Mouse (Mus musculus): ENCODE measurements around the gene Slc2a8. TPM values are rescaled to one million over a fixed set of nuclear protein-coding genes. Genes with fewer than 3 reads are reported as not detected.

Slc2a8 gene
- polyA plus RNA-seq, 1 experiment from 2014 or later: 24.1 TPM

- H3K9me3 ChIP-seq: no peaks in the 10 kb centered on the region
- no peak overlapping the region for H3K9ac ChIP-seq (replicated peaks)
- no peak overlapping the region for H3K4me3 ChIP-seq
- 83% methylated on average over 9 of the region's 9 CpGs for WGBS
- H3K27ac ChIP-seq (replicated peaks): no peak overlapping the region
- H3K27me3 ChIP-seq: no peaks in the 10 kb centered on the region
- H3K4me2 ChIP-seq (replicated peaks): peak overlapping the region; percentile 69
- ATAC-seq (ENCODE audit: low FRiP score, low read depth): no peak
- H3K36me3 ChIP-seq: peaks cover 25% of the 10 kb centered on the region
- H3K4me1 ChIP-seq: peaks cover 41% of the 10 kb centered on the region
Measured at GRCm38 (mm10) chr2:32968024-32968614, 13.8 kb downstream of the Slc2a8 start.

- peak; percentile 87 for ATAC-seq (ENCODE audit: low FRiP score, low read depth)
- 1% methylated on average over 55 of the region's 55 CpGs for WGBS
- Histone ChIP-seq H3K4me2 (replicated peaks) (peak overlapping the region; percentile 69), H3K36me3 (peaks cover 25% of the 10 kb centered on the region), H3K27me3 (no peaks in the 10 kb centered on the region), H3K9me3 (no peaks in the 10 kb centered on the region), H3K4me1 (peaks cover 51% of the 10 kb centered on the region), H3K27ac (replicated peaks) (peak overlapping the region; percentile 89), H3K4me3 (peak overlapping the region; percentile 59), H3K9ac (replicated peaks) (peak overlapping the region; percentile 67)
Measured at GRCm38 (mm10) chr2:32966689-32967631, 14.9 kb downstream of the Slc2a8 start.

- H3K4me3 ChIP-seq: peak overlapping the region; percentile 59
- 0 out of 2 replicates have a peak, but pooled peaks have one; percentile 16 for ATAC-seq (ENCODE audit: low FRiP score, low read depth)
- H3K27ac ChIP-seq (replicated peaks): peak overlapping the region; percentile 89
- peak overlapping the region; percentile 67 for H3K9ac ChIP-seq (replicated peaks)
- peaks cover 50% of the 10 kb centered on the region for H3K4me1 ChIP-seq
- WGBS: 11% methylated on average over 13 of the region's 13 CpGs
- H3K36me3 ChIP-seq: peaks cover 25% of the 10 kb centered on the region
- no peaks in the 10 kb centered on the region for H3K9me3 ChIP-seq
- H3K4me2 ChIP-seq (replicated peaks): peak overlapping the region; percentile 69
- H3K27me3 ChIP-seq: no peaks in the 10 kb centered on the region
Measured at GRCm38 (mm10) chr2:32966184-32966688, 15.6 kb downstream of the Slc2a8 start.

- WGBS: 18% methylated on average over 7 of the region's 7 CpGs
- Histone ChIP-seq H3K4me2 (replicated peaks) (peak overlapping the region; percentile 69), H3K4me3 (no peak overlapping the region), H3K9ac (replicated peaks) (no peak overlapping the region), H3K27ac (replicated peaks) (no peak overlapping the region), H3K9me3 (no peaks in the 10 kb centered on the region), H3K4me1 (peaks cover 49% of the 10 kb centered on the region), H3K36me3 (peaks cover 25% of the 10 kb centered on the region), H3K27me3 (no peaks in the 10 kb centered on the region)
- no peak for ATAC-seq (ENCODE audit: low FRiP score, low read depth)
Measured at GRCm38 (mm10) chr2:32965511-32966183, 16.2 kb downstream of the Slc2a8 start.

GRCm38 (mm10) chr2:32964659-32965457 lies 17.0 kb downstream of the Slc2a8 start:
- H3K4me1 ChIP-seq: peaks cover 56% of the 10 kb centered on the region
- no peaks in the 10 kb centered on the region for H3K9me3 ChIP-seq
- ATAC-seq (ENCODE audit: low FRiP score, low read depth): no peak
- WGBS: 30% methylated on average over 10 of the region's 10 CpGs
- no peak overlapping the region for H3K4me2 ChIP-seq (replicated peaks)
- peaks cover 25% of the 10 kb centered on the region for H3K36me3 ChIP-seq
- 0 out of 2 replicates have a peak overlapping the region, but pooled peaks have one; percentile 15 for H3K27ac ChIP-seq (replicated peaks)
- no peaks in the 10 kb centered on the region for H3K27me3 ChIP-seq
- no peak overlapping the region for H3K9ac ChIP-seq (replicated peaks)
- no peak overlapping the region for H3K4me3 ChIP-seq

- Histone ChIP-seq H3K4me2 (replicated peaks) (peak overlapping the region; percentile 78; the same call in 1 of the 2 replicates), H3K4me1 (peaks cover 56% of the 10 kb centered on the region), H3K36me3 (peaks cover 25% of the 10 kb centered on the region), H3K27me3 (no peaks in the 10 kb centered on the region), H3K27ac (replicated peaks) (no peak overlapping the region), H3K9me3 (no peaks in the 10 kb centered on the region), H3K9ac (replicated peaks) (no peak overlapping the region), H3K4me3 (no peak overlapping the region)
- WGBS: 59% methylated on average over 1 of the region's 1 CpGs
- no peak for ATAC-seq (ENCODE audit: low FRiP score, low read depth)
Measured at GRCm38 (mm10) chr2:32963981-32964380, 17.9 kb downstream of the Slc2a8 start.

- Histone ChIP-seq H3K4me2 (replicated peaks) (peak overlapping the region; percentile 78), H3K9me3 (no peaks in the 10 kb centered on the region), H3K36me3 (peaks cover 25% of the 10 kb centered on the region), H3K4me3 (peak overlapping the region; percentile 74), H3K27me3 (no peaks in the 10 kb centered on the region), H3K27ac (replicated peaks) (no peak overlapping the region), H3K4me1 (peaks cover 56% of the 10 kb centered on the region), H3K9ac (replicated peaks) (no peak overlapping the region)
- WGBS: 75% methylated on average over 4 of the region's 4 CpGs
- no peak for ATAC-seq (ENCODE audit: low FRiP score, low read depth)
Measured at GRCm38 (mm10) chr2:32963544-32963943, 18.3 kb downstream of the Slc2a8 start.

GRCm38 (mm10) chr2:32962875-32963220 lies 19.0 kb downstream of the Slc2a8 start:
- Histone ChIP-seq H3K4me1 (peaks cover 54% of the 10 kb centered on the region), H3K27me3 (no peaks in the 10 kb centered on the region), H3K9me3 (no peaks in the 10 kb centered on the region), H3K4me2 (replicated peaks) (peak overlapping the region; percentile 78), H3K36me3 (peaks cover 27% of the 10 kb centered on the region), H3K27ac (replicated peaks) (peak overlapping the region; percentile 75; the same call in 1 of the 2 replicates), H3K4me3 (peak overlapping the region; percentile 74), H3K9ac (replicated peaks) (peak overlapping the region; percentile 93)
- 11% methylated on average over 9 of the region's 9 CpGs for WGBS
- no peak for ATAC-seq (ENCODE audit: low FRiP score, low read depth)

GRCm38 (mm10) chr2:32962062-32962874 lies 19.6 kb downstream of the Slc2a8 start:
- Histone ChIP-seq H3K36me3 (peaks cover 28% of the 10 kb centered on the region), H3K4me3 (peak overlapping the region; percentile 74), H3K9me3 (no peaks in the 10 kb centered on the region), H3K27ac (replicated peaks) (peak overlapping the region; percentile 75), H3K4me2 (replicated peaks) (peak overlapping the region; percentile 78), H3K4me1 (peaks cover 48% of the 10 kb centered on the region), H3K27me3 (no peaks in the 10 kb centered on the region), H3K9ac (replicated peaks) (peak overlapping the region; percentile 93)
- WGBS: under 1% methylated on average over 33 of the region's 33 CpGs
- no peak for ATAC-seq (ENCODE audit: low FRiP score, low read depth)

GRCm38 (mm10) chr2:32961192-32961995 lies 20.5 kb downstream of the Slc2a8 start, which contains the start of the genes Rpl12 and Lrsam1:
Rpl12 (plus strand) TSS chr2:32961559.
Lrsam1 (minus strand) TSS chr2:32961614.
- peak; percentile 93 for ATAC-seq (ENCODE audit: low FRiP score, low read depth)
- 3% methylated on average over 55 of the region's 55 CpGs for WGBS
- Histone ChIP-seq H3K9ac (replicated peaks) (peak within 1 kb of the TSS; percentile 93), H3K9me3 (no peaks in the 10 kb centered on the region), H3K27ac (replicated peaks) (peak within 1 kb of the TSS; percentile 75), H3K36me3 (peaks cover 35% of the 10 kb centered on the region), H3K4me2 (replicated peaks) (peak within 1 kb of the TSS; percentile 78), H3K4me3 (peak within 1 kb of the TSS; percentile 74), H3K4me1 (peaks cover 46% of the 10 kb centered on the region), H3K27me3 (no peaks in the 10 kb centered on the region)

All from midbrain, embryonic 12.5 days (tissue).